In genomic region chr11:85790267-85790666, GRCm38 (mm10) we compare ENCODE assay signal across 18 mouse cellular contexts. TPM values are rescaled to one million over a fixed set of nuclear protein-coding genes. Genes with fewer than 3 reads are reported as not detected.
DNase-seq lines count a peak whose midpoint lies in the region; ATAC-seq and TF ChIP-seq lines count a peak whose summit lies in the region.
"Had no signal": no experiment of that assay in that cellular context is flagged by ENCODE, and none has a peak within 500 bp of the region (broad histone marks: within the 10 kb centered on the region; RNA-seq: fewer than 3 reads in every experiment).

No protein-coding gene starts in this region.

- no peaks in the 10 kb centered on the region for H3K36me3 ChIP-seq in lung, embryonic 14.5 days (ENCODE audit: insufficient read depth)
- no peaks in the 10 kb centered on the region for H3K36me3 ChIP-seq in embryonic facial prominence, embryonic 10.5 days (replicated peaks)
- no peaks in the 10 kb centered on the region for H3K36me3 ChIP-seq in liver, embryonic 13.5 days
- no peaks in the 10 kb centered on the region for H3K36me3 ChIP-seq in stomach, embryonic 14.5 days (ENCODE audit: control insufficient read depth, insufficient read depth, low read length)
- no peaks in the 10 kb centered on the region for H3K36me3 ChIP-seq in heart, embryonic 10.5 days
- H3K36me3 ChIP-seq: embryonic facial prominence, embryonic 15.5 days had no signal

- H3K27ac ChIP-seq in lung, embryonic 14.5 days (ENCODE audit: low read depth) = peak overlapping the region; percentile 51
- 0 out of 2 replicates have a peak overlapping the region, but pooled peaks have one; percentile 30 for H3K27ac ChIP-seq in embryonic facial prominence, embryonic 10.5 days (replicated peaks)
- peak overlapping the region; percentile 95 for H3K27ac ChIP-seq in liver, embryonic 13.5 days
- H3K27ac ChIP-seq in stomach, embryonic 14.5 days (ENCODE audit: low read length) = peak overlapping the region; percentile 62; the same call in 1 of the 2 replicates
- no peak overlapping the region for H3K27ac ChIP-seq in heart, embryonic 10.5 days
- H3K27ac ChIP-seq: embryonic facial prominence, embryonic 15.5 days had no signal

- ATAC-seq in lung, embryonic 14.5 days (ENCODE audit: insufficient read depth) = no peak
- ATAC-seq in liver, embryonic 13.5 days (ENCODE audit: low read depth) = peak; percentile 99
- ATAC-seq in stomach, embryonic 14.5 days (ENCODE audit: insufficient number of reproducible peaks, insufficient read depth, low FRiP score, low read depth) = peak; percentile 47; the same call in 1 of the 2 replicates

- no peaks in the 10 kb centered on the region for H3K9me3 ChIP-seq in lung, embryonic 14.5 days (ENCODE audit: low read depth, low read length)
- H3K9me3 ChIP-seq in embryonic facial prominence, embryonic 10.5 days = no peaks in the 10 kb centered on the region
- H3K9me3 ChIP-seq in liver, embryonic 13.5 days (replicated peaks) = no peaks in the 10 kb centered on the region
- H3K9me3 ChIP-seq in stomach, embryonic 14.5 days (ENCODE audit: control insufficient read depth, low read depth, low read length) = no peaks in the 10 kb centered on the region
- no peaks in the 10 kb centered on the region for H3K9me3 ChIP-seq in heart, embryonic 10.5 days
- H3K9me3 ChIP-seq: embryonic facial prominence, embryonic 15.5 days had no signal

- no peak overlapping the region for H3K4me3 ChIP-seq in lung, embryonic 14.5 days (ENCODE audit: low read depth, low read length)
- no peak overlapping the region for H3K4me3 ChIP-seq in embryonic facial prominence, embryonic 10.5 days
- peak overlapping the region; percentile 45 for H3K4me3 ChIP-seq in liver, embryonic 13.5 days (replicated peaks)
- H3K4me3 ChIP-seq in stomach, embryonic 14.5 days (ENCODE audit: low read depth, low read length) = no peak overlapping the region
- H3K4me3 ChIP-seq in heart, embryonic 10.5 days = no peak overlapping the region
- H3K4me3 ChIP-seq: embryonic facial prominence, embryonic 15.5 days had no signal

- no peak overlapping the region for H3K9ac ChIP-seq in lung, embryonic 14.5 days
- H3K9ac ChIP-seq in liver, embryonic 13.5 days = peak overlapping the region; percentile 72
- H3K9ac ChIP-seq in stomach, embryonic 14.5 days (replicated peaks; ENCODE audit: low read depth, low read length) = no peak overlapping the region
- H3K9ac ChIP-seq: embryonic facial prominence, embryonic 15.5 days had no signal

- no peak overlapping the region for H3K4me2 ChIP-seq in lung, embryonic 14.5 days
- H3K4me2 ChIP-seq in liver, embryonic 13.5 days = peak overlapping the region; percentile 75
- no peak overlapping the region for H3K4me2 ChIP-seq in stomach, embryonic 14.5 days (replicated peaks; ENCODE audit: low read depth, low read length)
- H3K4me2 ChIP-seq: embryonic facial prominence, embryonic 15.5 days had no signal

- no peaks in the 10 kb centered on the region for H3K27me3 ChIP-seq in lung, embryonic 14.5 days (ENCODE audit: insufficient read depth, low read length)
- H3K27me3 ChIP-seq in embryonic facial prominence, embryonic 10.5 days (replicated peaks; ENCODE audit: low read depth, poor library complexity, severe bottlenecking) = peaks cover 6% of the 10 kb centered on the region; the same call in 1 of the 2 replicates
- peaks cover 15% of the 10 kb centered on the region for H3K27me3 ChIP-seq in liver, embryonic 13.5 days
- no peaks in the 10 kb centered on the region for H3K27me3 ChIP-seq in stomach, embryonic 14.5 days (ENCODE audit: control insufficient read depth, insufficient read depth, low read length)
- peaks cover 81% of the 10 kb centered on the region for H3K27me3 ChIP-seq in heart, embryonic 10.5 days (ENCODE audit: insufficient read depth, poor library complexity, severe bottlenecking)
- H3K27me3 ChIP-seq: embryonic facial prominence, embryonic 15.5 days had no signal

- peaks cover 11% of the 10 kb centered on the region for H3K4me1 ChIP-seq in lung, embryonic 14.5 days (ENCODE audit: insufficient read depth)
- peaks cover 42% of the 10 kb centered on the region for H3K4me1 ChIP-seq in embryonic facial prominence, embryonic 10.5 days
- H3K4me1 ChIP-seq in liver, embryonic 13.5 days (replicated peaks) = peaks cover 67% of the 10 kb centered on the region
- peaks cover 10% of the 10 kb centered on the region; the same call in 1 of the 2 replicates for H3K4me1 ChIP-seq in stomach, embryonic 14.5 days (ENCODE audit: control insufficient read depth, insufficient read depth, low read length)
- peaks cover 22% of the 10 kb centered on the region for H3K4me1 ChIP-seq in heart, embryonic 10.5 days

- WGBS in lung, embryonic 14.5 days = 36% methylated on average over 2 of the region's 2 CpGs
- WGBS in embryonic facial prominence, embryonic 10.5 days = 78% methylated on average over 2 of the region's 2 CpGs
- WGBS in liver, embryonic 13.5 days (ENCODE audit: insufficient replicate concordance) = 25% methylated on average over 2 of the region's 2 CpGs
- WGBS in stomach, embryonic 14.5 days = 52% methylated on average over 2 of the region's 2 CpGs
- 59% methylated on average over 2 of the region's 2 CpGs for WGBS in heart, embryonic 10.5 days

- no peak for TF ChIP-seq CTCF in lung, embryonic 14.5 days (IDR thresholded peaks at IDR 0.05; ENCODE audit: low read depth)

- DNase-seq in lung, embryonic 14.5 days = no peak
- DNase-seq in lung, postnatal 14 days = no peak
- DNase-seq in embryonic facial prominence, embryonic 10.5 days (ENCODE audit: low spot score) = no peak
- peak; percentile 83 for DNase-seq in liver, embryonic 13.5 days
- no peak for DNase-seq in gastrocnemius, adult 18-20 months (ENCODE audit: low spot score)
- no peak for DNase-seq in heart, embryonic 10.5 days (ENCODE audit: low spot score)
- no peak for DNase-seq in thymus, postnatal 36 days
- DNase-seq: cerebellum, postnatal 25 days; heart, postnatal 14 days; lung, postnatal 10 days; retina, postnatal 1 day had no signal

RNA-seq across cellular contexts. Expression of gene Tbx2, which starts 42.1 kb away (rescaled TPM):
- polyA plus RNA-seq in lung, embryonic 14.5 days (2014; fragmentation: Nextera tagmentation; extraction: Ambion mirVana) = 61.4 and 67.5 TPM in 2 replicates
- 9.9 and 10.9 TPM in 2 replicates for polyA plus RNA-seq in embryonic facial prominence, embryonic 10.5 days (2016; fragmentation: Nextera tagmentation; extraction: Ambion mirVana)
- polyA plus RNA-seq in liver, embryonic 13.5 days (2015; fragmentation: Nextera tagmentation; extraction: Ambion mirVana) = 0.25 and 0.27 TPM in 2 replicates
- 5.8 and 6.8 TPM in 2 replicates for polyA plus RNA-seq in stomach, embryonic 14.5 days (2014; fragmentation: Nextera tagmentation; extraction: Ambion mirVana)
- total RNA-seq in gastrocnemius, adult 18-20 months (2021) = 1 to 10 TPM; 1.3 to 1.7 TPM
- polyA plus RNA-seq in heart, embryonic 10.5 days (2016; fragmentation: Nextera tagmentation; extraction: Ambion mirVana) = 2.5 and 7.6 TPM in 2 replicates

RNA-seq across cellular contexts. Expression of gene Gm11444, which starts 59.9 kb away (rescaled TPM):
- not detected in 2 replicates for polyA plus RNA-seq in lung, embryonic 14.5 days (2014; fragmentation: Nextera tagmentation; extraction: Ambion mirVana)
- not detected in 2 replicates for polyA plus RNA-seq in embryonic facial prominence, embryonic 10.5 days (2016; fragmentation: Nextera tagmentation; extraction: Ambion mirVana)
- polyA plus RNA-seq in liver, embryonic 13.5 days (2015; fragmentation: Nextera tagmentation; extraction: Ambion mirVana) = not detected in 2 replicates
- not detected in 2 replicates for polyA plus RNA-seq in stomach, embryonic 14.5 days (2014; fragmentation: Nextera tagmentation; extraction: Ambion mirVana)
- not detected for total RNA-seq in gastrocnemius, adult 18-20 months (2021)
- polyA plus RNA-seq in heart, embryonic 10.5 days (2016; fragmentation: Nextera tagmentation; extraction: Ambion mirVana) = not detected in 2 replicates
- total RNA-seq: granulocyte monocyte progenitor cell, adult 5-6 weeks; heart, postnatal 14 days; layer of hippocampus, adult 8-10 months; left cerebral cortex, postnatal 14 days; midbrain, postnatal 0 days had no signal
- polyA plus RNA-seq: midbrain, postnatal 0 days; neural tube, embryonic 14.5 days had no signal
